In genomic region chr2:117120246-117121211, GRCm38 (mm10) we compare ENCODE assay signal across 8 mouse cellular contexts. TPM values are rescaled to one million over a fixed set of nuclear protein-coding genes. Genes with fewer than 3 reads are reported as not detected.
DNase-seq lines count a peak whose midpoint lies in the region; ATAC-seq and TF ChIP-seq lines count a peak whose summit lies in the region.

No protein-coding gene starts in this region.

- H3K27ac ChIP-seq in CH12.LX (ENCODE audit: insufficient read depth, low read depth): peak overlapping the region; percentile 72
- H3K27ac ChIP-seq in forebrain, embryonic 11.5 days (ENCODE audit: low read depth, low read length): peak overlapping the region; percentile 96
- H3K27ac ChIP-seq in heart, embryonic 16.5 days (ENCODE audit: low read length): peak overlapping the region; percentile 100
- H3K27ac ChIP-seq in liver, embryonic 15.5 days (replicated peaks): peak overlapping the region; percentile 87
- peak overlapping the region; percentile 99 for H3K27ac ChIP-seq in neural tube, embryonic 12.5 days

- H3K27me3 ChIP-seq in CH12.LX (replicated peaks): no peaks in the 10 kb centered on the region
- H3K27me3 ChIP-seq in forebrain, embryonic 11.5 days (ENCODE audit: control insufficient read depth, insufficient read depth, low read length): no peaks in the 10 kb centered on the region
- no peaks in the 10 kb centered on the region for H3K27me3 ChIP-seq in heart, embryonic 16.5 days (ENCODE audit: control insufficient read depth, insufficient read depth, low read length)
- H3K27me3 ChIP-seq in liver, embryonic 15.5 days: peaks cover 9% of the 10 kb centered on the region; the same call in 1 of the 2 replicates
- H3K27me3 ChIP-seq in neural tube, embryonic 12.5 days (replicated peaks): no peaks in the 10 kb centered on the region

- H3K4me2 ChIP-seq in CH12.LX (ENCODE audit: insufficient read depth, low read depth, poor library complexity, severe bottlenecking): peak overlapping the region; percentile 38
- peak overlapping the region; percentile 69 for H3K4me2 ChIP-seq in forebrain, embryonic 11.5 days (ENCODE audit: low read depth, low read length, severe bottlenecking)
- peak overlapping the region; percentile 94 for H3K4me2 ChIP-seq in heart, embryonic 16.5 days (ENCODE audit: low read depth, low read length)
- peak overlapping the region; percentile 94 for H3K4me2 ChIP-seq in liver, embryonic 15.5 days
- peak overlapping the region; percentile 72 for H3K4me2 ChIP-seq in neural tube, embryonic 12.5 days (replicated peaks)

- DNase-seq in CH12.LX (ENCODE audit: extremely low read depth): peak; percentile 82
- DNase-seq in c-Kit-positive CD71-positive TER-119-negative erythroid progenitor cells, embryonic 14.5 days (ENCODE audit: low read depth): peak; percentile 81
- DNase-seq in forebrain, embryonic 11.5 days (ENCODE audit: low spot score): peak; percentile 97
- DNase-seq in kidney, postnatal 36 days: peak; percentile 91
- peak; percentile 97 for DNase-seq in telencephalon, adult 2 months (ENCODE audit: low read depth, low spot score)

- peak; percentile 44 for TF ChIP-seq RAD21 in CH12.LX (IDR thresholded peaks at IDR 0.05; ENCODE audit: low read depth, low read length)

- no peaks in the 10 kb centered on the region for H3K36me3 ChIP-seq in CH12.LX (replicated peaks in 1 of 2; ENCODE audit: control insufficient read depth in 1 of 2, insufficient read depth in 1 of 2, low read length in 1 of 2)
- no peaks in the 10 kb centered on the region for H3K36me3 ChIP-seq in forebrain, embryonic 11.5 days (ENCODE audit: control insufficient read depth, insufficient read depth, low read length)
- H3K36me3 ChIP-seq in heart, embryonic 16.5 days (ENCODE audit: control insufficient read depth, insufficient read depth): no peaks in the 10 kb centered on the region
- H3K36me3 ChIP-seq in liver, embryonic 15.5 days (replicated peaks): no peaks in the 10 kb centered on the region
- H3K36me3 ChIP-seq in neural tube, embryonic 12.5 days: no peaks in the 10 kb centered on the region

- H3K4me1 ChIP-seq in CH12.LX (ENCODE audit: control insufficient read depth in 1 of 2, insufficient read depth in 2 of 2): peaks cover 0 to 5% of the 10 kb centered on the region in 2 experiments; a peak in 1 of 4 replicates
- peaks cover 3% of the 10 kb centered on the region; the same call in 1 of the 2 replicates for H3K4me1 ChIP-seq in forebrain, embryonic 11.5 days (replicated peaks; ENCODE audit: control insufficient read depth, insufficient read depth, low read length)
- peaks cover 16% of the 10 kb centered on the region for H3K4me1 ChIP-seq in heart, embryonic 16.5 days (ENCODE audit: control insufficient read depth, insufficient read depth, low read length)
- H3K4me1 ChIP-seq in liver, embryonic 15.5 days (replicated peaks): peaks cover 29% of the 10 kb centered on the region
- H3K4me1 ChIP-seq in neural tube, embryonic 12.5 days: peaks cover 12% of the 10 kb centered on the region

- in situ Hi-C loops in CH12.LX (cut with MboI; ENCODE audit: low pct_ligation_motif_present, low pct_unique_long_range_greater_than_20kb, low sequenced_read_pairs): loop anchor here (10.0 kb wide), 2 partner anchors 54 to 146 kb away; no protein-coding TSS in a partner anchor

- TF ChIP-seq CTCF in CH12.LX (conservative IDR thresholded peaks at IDR 0.05 in 1 of 2, IDR thresholded peaks at IDR 0.05 in 1 of 2; ENCODE audit: low read depth in 2 of 2, low read length in 2 of 2): peak in 1 of 2 experiments; percentile 61; a peak in 2 of 4 replicates

- H3K79me2 ChIP-seq in CH12.LX (replicated peaks; ENCODE audit: control insufficient read depth, extremely low read depth, insufficient read depth, poor library complexity, severe bottlenecking): peaks cover 23% of the 10 kb centered on the region

- dilution Hi-C loops in CH12.LX (cut with MboI; ENCODE audit: extremely low pct_ligation_motif_present, extremely low pct_unique_long_range_greater_than_20kb, low sequenced_read_pairs): no loop called here

- WGBS in forebrain, embryonic 11.5 days: under 1% methylated on average over 91 of the region's 101 CpGs
- 0% methylated on average over 86 of the region's 101 CpGs for WGBS in heart, embryonic 16.5 days
- WGBS in liver, embryonic 15.5 days (ENCODE audit: insufficient replicate concordance): under 1% methylated on average over 97 of the region's 101 CpGs
- WGBS in neural tube, embryonic 12.5 days: under 1% methylated on average over 101 of the region's 101 CpGs

- TF ChIP-seq EP300 in CH12.LX (IDR thresholded peaks at IDR 0.05; ENCODE audit: low read length): no peak

- ATAC-seq in forebrain, embryonic 11.5 days (replicated peaks; ENCODE audit: low FRiP score): peak; percentile 87
- peak; percentile 74 for ATAC-seq in heart, embryonic 16.5 days (replicated peaks; ENCODE audit: extremely low read depth, insufficient read depth, low FRiP score)
- peak; percentile 67 for ATAC-seq in liver, embryonic 15.5 days (ENCODE audit: insufficient read depth)
- peak; percentile 83 for ATAC-seq in neural tube, embryonic 12.5 days (ENCODE audit: low FRiP score, low read depth)

- TF ChIP-seq POLR2A in CH12.LX (IDR thresholded peaks at IDR 0.05; ENCODE audit: low read depth, low read length): peak; percentile 28; the same call in 1 of the 2 replicates

- no peaks in the 10 kb centered on the region for H3K9me3 ChIP-seq in CH12.LX (replicated peaks; ENCODE audit: low read length)
- no peaks in the 10 kb centered on the region for H3K9me3 ChIP-seq in forebrain, embryonic 11.5 days (ENCODE audit: control insufficient read depth, low read length)
- no peaks in the 10 kb centered on the region for H3K9me3 ChIP-seq in heart, embryonic 16.5 days (replicated peaks; ENCODE audit: control insufficient read depth, low read length)
- no peaks in the 10 kb centered on the region for H3K9me3 ChIP-seq in liver, embryonic 15.5 days (replicated peaks)
- no peaks in the 10 kb centered on the region for H3K9me3 ChIP-seq in neural tube, embryonic 12.5 days

- peak overlapping the region; percentile 75 to 96 (median 81) for H3K4me3 ChIP-seq in CH12.LX (replicated peaks in 1 of 3; ENCODE audit: low read depth in 2 of 3, low read length in 2 of 3, poor library complexity in 1 of 3)
- peak overlapping the region; percentile 92 for H3K4me3 ChIP-seq in forebrain, embryonic 11.5 days (ENCODE audit: low read depth, low read length)
- peak overlapping the region; percentile 81 for H3K4me3 ChIP-seq in heart, embryonic 16.5 days (ENCODE audit: low read length)
- H3K4me3 ChIP-seq in liver, embryonic 15.5 days (replicated peaks): peak overlapping the region; percentile 76
- peak overlapping the region; percentile 98 for H3K4me3 ChIP-seq in neural tube, embryonic 12.5 days

- peak overlapping the region; percentile 71 for H3K9ac ChIP-seq in CH12.LX (ENCODE audit: insufficient read depth, low read depth)
- peak overlapping the region; percentile 95 for H3K9ac ChIP-seq in forebrain, embryonic 11.5 days (ENCODE audit: low read length)
- peak overlapping the region; percentile 96 for H3K9ac ChIP-seq in heart, embryonic 16.5 days (ENCODE audit: low read length)
- H3K9ac ChIP-seq in liver, embryonic 15.5 days: peak overlapping the region; percentile 70
- peak overlapping the region; percentile 98 for H3K9ac ChIP-seq in neural tube, embryonic 12.5 days

TF ChIP-seq in CH12.LX, 34 proteins besides CTCF, POLR2A, EP300 and RAD21 (continues in another document):
- TF ChIP-seq MAZ (IDR thresholded peaks at IDR 0.05; ENCODE audit: low read depth, low read length) (peak; percentile 81; the same call in 1 of the 2 replicates), IRF4 (IDR thresholded peaks at IDR 0.05; ENCODE audit: low read depth, low read length) (peak; percentile 46), ZKSCAN1 (IDR thresholded peaks at IDR 0.05; ENCODE audit: borderline replicate concordance, low read depth, low read length) (no peak), MAFK (IDR thresholded peaks at IDR 0.05; ENCODE audit: insufficient replicate concordance, low read length) (no peak), ZMIZ1 (IDR thresholded peaks at IDR 0.05; ENCODE audit: low read depth, low read length) (peak; percentile 53; the same call in 1 of the 2 replicates), TBP (conservative IDR thresholded peaks at IDR 0.05; ENCODE audit: low read depth, low read length) (no peak), MYC (IDR thresholded peaks at IDR 0.05; ENCODE audit: low read depth, low read length) (peak; percentile 57; the same call in 1 of the 2 replicates), RCOR1 (conservative IDR thresholded peaks at IDR 0.05; ENCODE audit: low read depth, low read length) (no peak), JUN (IDR thresholded peaks at IDR 0.05; ENCODE audit: insufficient read depth, low read depth, low read length) (no peak), ELF1 (IDR thresholded peaks at IDR 0.05; ENCODE audit: low read depth, low read length) (no peak), BHLHE40 (IDR thresholded peaks at IDR 0.05; ENCODE audit: low read depth, low read length) (peak; percentile 44), NRF1 (IDR thresholded peaks at IDR 0.05; ENCODE audit: low read depth, low read length) (peak; percentile 59), MAX (IDR thresholded peaks at IDR 0.05; ENCODE audit: low read length) (peak; percentile 65; the same call in 1 of the 2 replicates), GABPA (IDR thresholded peaks at IDR 0.05; ENCODE audit: insufficient replicate concordance, low read depth, low read length) (no peak), TCF12 (IDR thresholded peaks at IDR 0.05; ENCODE audit: low read depth, low read length) (no peak), KAT2A (IDR thresholded peaks at IDR 0.05; ENCODE audit: insufficient replicate concordance, low read length) (peak; percentile 78; the same call in 1 of the 2 replicates), USF2 (conservative IDR thresholded peaks at IDR 0.05; ENCODE audit: low read depth, low read length) (no peak), HCFC1 (IDR thresholded peaks at IDR 0.05; ENCODE audit: low read depth, low read length) (peak; percentile 27; the same call in 1 of the 2 replicates), ETS1 (conservative IDR thresholded peaks at IDR 0.05; ENCODE audit: low read depth, low read length) (no peak), CHD1 (IDR thresholded peaks at IDR 0.05; ENCODE audit: low read depth, low read length) (no peak), JUND (conservative IDR thresholded peaks at IDR 0.05; ENCODE audit: low read depth, low read length) (no peak), MEF2A (IDR thresholded peaks at IDR 0.05; ENCODE audit: borderline replicate concordance, low read depth, low read length) (no peak)

RNA-seq across cellular contexts. Expression of gene Spred1, which starts 0.6 kb away (rescaled TPM):
- total RNA-seq in CH12.LX (2012; rRNA removed) (6.9 and 7.0 TPM in 2 replicates), CH12.LX (2014; rRNA removed) (16.5 and 18.1 TPM in 2 replicates)
- 8.8 and 9.7 TPM in 2 replicates for polyA plus RNA-seq in CH12.LX (2012; ENCODE audit: insufficient read length, low read depth)
- 20.8 and 21.8 TPM in 2 replicates for polyA plus RNA-seq in forebrain, embryonic 11.5 days (2014; fragmentation: Nextera tagmentation; extraction: Ambion mirVana)
- polyA plus RNA-seq in heart, embryonic 16.5 days (2015; fragmentation: Nextera tagmentation; extraction: Ambion mirVana): 3.7 and 5.2 TPM in 2 replicates
- polyA plus RNA-seq in liver, embryonic 15.5 days (2015; fragmentation: Nextera tagmentation; extraction: Ambion mirVana): 2.2 and 2.4 TPM in 2 replicates
- polyA plus RNA-seq in neural tube, embryonic 12.5 days (2016; fragmentation: Nextera tagmentation; extraction: Ambion mirVana): 20.6 and 21.7 TPM in 2 replicates

Comparison
In these comparisons a context has a peak if more than half of its experiments do, and no peak if none do; other contexts are left out.
1. Peak in every context shown above with its lines: DNase-seq, ATAC-seq, H3K4me3 ChIP-seq and H3K27ac ChIP-seq.
2. H3K4me2 ChIP-seq: peak in every context shown above with its lines; median percentile 94 in heart, embryonic 16.5 days; 94 in liver, embryonic 15.5 days; 72 in neural tube, embryonic 12.5 days; 69 in forebrain, embryonic 11.5 days; 38 in CH12.LX.